Mouse (Mus musculus): ENCODE measurements around the gene Unc5b. TPM values are rescaled to one million over a fixed set of nuclear protein-coding genes. Genes with fewer than 3 reads are reported as not detected.

Gene Unc5b
- polyA plus RNA-seq (2012; rRNA removed): 7.3 and 9.0 TPM in 2 replicates

GRCm38 (mm10) chr10:60831379-60831778 lies at the start of gene Unc5b:
Gene Unc5b (minus strand): TSS chr10:60831581.

GRCm38 (mm10) chr10:60752040-60753020 lies 79.1 kb downstream of the Unc5b start, which contains the start of gene Slc29a3:
Gene Slc29a3 (minus strand): TSS chr10:60752794.

Other genes with a start within 250 kb of the Unc5b start
- gene Cdh23, start 135.1 kb downstream of the Unc5b start, polyA plus RNA-seq (2012; rRNA removed): 5.1 TPM in 2 replicates
- 7.7 and 8.2 TPM in 2 replicates for gene Slc29a3, start 78.8 kb downstream of the Unc5b start, polyA plus RNA-seq (2012; rRNA removed)

All from central nervous system, embryonic 14 days (tissue).